Mouse (Mus musculus) spleen, postnatal 36 days (tissue): ENCODE data around the gene Btbd10.

Source experiments
- DNase-seq, 2 experiments: peaks; one replicate each; pipeline ENCODE4 v3.0.0; 2022; ENCODE audit warnings: low spot score in 2 of 2, mixed read lengths in 1 of 2

The Btbd10 gene

DNA sequence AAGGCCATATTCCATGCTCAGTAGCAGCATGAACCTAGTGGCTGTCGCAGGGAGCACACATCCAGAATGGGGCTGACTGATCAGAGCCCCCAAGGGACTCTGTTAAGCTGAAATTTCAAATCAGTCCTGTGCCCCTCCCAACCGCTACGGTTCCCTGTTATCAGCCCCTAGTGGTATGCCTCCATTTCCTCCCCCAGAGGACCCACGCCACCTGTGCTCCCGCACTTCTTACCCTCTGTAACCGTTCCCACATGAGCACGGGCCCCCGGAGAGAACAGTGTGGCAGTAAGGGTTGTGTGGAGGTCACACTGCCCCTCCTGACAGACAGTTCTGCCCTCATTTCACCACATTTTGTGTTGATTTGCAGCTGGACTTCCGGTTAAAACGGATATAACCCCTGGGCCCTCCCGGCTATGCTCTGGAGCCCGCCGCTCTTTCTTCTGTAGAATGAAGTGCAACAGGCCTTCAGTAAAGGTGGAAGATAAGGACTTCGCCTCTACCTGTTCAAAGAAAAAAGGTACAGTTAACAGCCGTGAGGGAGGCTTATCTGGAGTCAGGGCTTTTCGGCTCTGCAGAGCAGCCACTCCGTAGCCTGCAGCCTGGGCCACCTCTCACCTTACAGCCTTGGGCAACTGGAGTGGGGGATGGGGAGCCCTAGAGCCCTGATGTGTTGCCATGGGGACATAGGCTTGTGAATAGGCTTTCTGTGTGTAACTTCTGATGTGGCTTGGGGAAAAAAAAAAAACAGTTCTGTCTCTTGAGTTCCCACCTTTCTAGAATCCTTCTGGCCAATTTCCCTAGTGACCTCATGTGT is 73.9 kb downstream of the Btbd10 start:
- peak; percentile 8 to 17 for DNase-seq

DNA sequence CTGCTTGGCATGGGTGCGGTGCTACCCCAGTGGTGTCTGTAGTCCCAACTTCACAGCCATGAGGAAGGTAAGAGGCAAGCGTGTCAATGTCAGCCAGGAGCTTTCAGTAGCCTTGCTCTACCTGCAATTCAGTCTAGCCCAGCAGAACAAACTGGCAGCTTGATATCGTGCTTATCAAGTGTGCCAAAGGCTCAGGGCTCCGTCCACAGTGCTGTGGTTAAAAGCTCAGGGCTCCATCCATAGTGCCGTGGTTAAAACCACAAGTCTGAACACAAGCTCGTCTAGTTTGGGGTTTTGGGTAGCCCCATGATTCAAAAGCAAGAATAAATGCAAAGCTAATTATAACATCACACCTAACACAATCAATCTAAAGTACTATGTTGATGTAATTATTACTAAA is 74.6 kb downstream of the Btbd10 start:
- DNase-seq = no peak

DNA sequence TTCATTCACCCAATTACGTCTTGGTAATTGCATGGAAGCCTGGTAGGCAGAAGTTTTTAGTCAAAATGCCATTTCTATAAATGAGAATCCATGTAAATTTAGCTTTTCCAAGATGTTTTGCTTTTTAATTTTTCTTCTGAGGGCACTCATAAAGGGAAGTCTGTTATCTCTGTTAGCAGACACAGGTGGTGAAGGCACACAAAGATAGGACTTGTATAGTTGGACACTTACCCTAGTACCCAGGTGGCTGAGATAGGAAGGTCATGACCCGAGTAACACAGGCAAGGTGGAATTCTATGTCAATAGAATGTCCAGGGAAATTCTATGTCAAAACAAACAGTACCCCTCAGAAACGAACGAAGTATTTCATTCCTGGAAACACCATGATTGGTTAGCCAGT is 77.0 kb downstream of the Btbd10 start:
- DNase-seq = no peak

DNA sequence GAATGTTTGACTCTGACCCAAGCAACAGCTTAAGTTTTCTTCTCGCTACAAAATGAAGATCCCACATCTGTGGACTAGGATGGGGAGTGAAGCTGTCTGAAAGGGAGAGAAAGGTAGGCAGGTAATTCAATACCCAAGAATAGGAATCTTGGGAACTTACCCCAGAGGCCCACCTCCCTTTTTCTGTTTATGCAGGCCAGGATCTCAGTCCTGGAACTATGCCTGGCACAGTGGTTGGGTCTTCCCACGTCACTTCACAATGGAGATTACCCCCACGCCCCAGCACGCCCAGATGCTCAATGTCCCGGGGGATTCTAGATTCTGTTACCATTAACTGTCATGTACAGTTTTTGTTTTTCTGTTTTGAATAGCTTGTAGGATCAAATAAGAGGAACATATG is 77.5 kb downstream of the Btbd10 start:
- DNase-seq = no peak

DNA sequence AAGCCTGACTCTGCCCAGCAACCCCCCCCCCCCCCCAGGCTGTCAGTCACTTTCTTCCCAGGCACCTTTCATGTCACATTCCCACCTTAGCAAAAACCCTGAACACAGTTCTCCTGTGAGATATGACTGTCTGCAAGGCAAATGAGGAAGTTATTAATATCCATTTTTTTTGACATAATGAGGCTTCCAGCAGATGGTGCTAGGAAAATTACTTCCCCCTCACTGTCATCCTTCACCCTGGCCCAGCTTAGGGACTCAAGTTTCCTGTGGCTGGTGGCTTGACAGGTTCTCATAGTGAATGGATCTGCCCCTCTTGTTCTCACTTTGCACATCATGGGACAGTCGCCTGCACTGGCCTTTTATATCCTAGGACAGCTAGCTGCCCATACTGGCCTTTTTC is 80.0 kb downstream of the Btbd10 start:
- no peak for DNase-seq

DNA sequence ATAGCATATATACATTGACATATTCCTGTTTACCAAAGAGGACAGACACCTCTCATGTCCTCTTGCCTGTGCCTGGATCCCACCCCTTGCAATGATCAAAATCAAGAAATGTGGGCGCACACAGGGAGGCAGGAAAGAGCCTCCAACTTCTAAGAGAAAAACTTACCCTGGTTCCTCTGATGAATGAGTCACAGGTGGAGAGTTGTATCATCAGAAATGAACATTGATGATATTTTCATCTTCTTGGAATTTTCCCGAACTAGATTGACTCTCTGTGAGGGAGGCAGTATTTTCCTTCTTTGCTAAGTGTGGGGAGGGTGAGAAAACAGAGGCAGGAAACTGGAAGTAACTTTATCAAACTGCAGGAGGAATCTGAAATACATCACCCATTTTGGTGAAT is 83.8 kb downstream of the Btbd10 start:
- no peak for DNase-seq

DNA sequence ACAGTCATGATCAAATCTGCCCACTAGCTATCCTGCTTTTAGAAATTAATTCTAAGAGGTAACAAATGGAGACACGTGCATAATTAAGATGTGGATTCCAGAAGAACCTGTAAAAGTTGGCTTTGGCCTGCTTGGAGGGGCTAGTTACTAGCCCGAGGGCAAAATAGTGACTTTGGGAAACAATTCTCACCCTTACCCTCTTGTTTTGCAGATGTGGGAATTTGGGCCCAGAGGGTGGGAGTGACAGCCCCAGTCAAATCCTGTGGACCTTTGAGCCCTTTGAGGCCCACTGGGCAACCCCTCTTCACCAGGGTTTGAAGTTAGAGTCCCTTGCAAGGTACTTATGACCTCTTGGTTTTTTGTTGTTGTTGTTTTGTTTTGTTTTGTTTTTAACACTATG is 89.9 kb downstream of the Btbd10 start:
- no peak for DNase-seq

DNA sequence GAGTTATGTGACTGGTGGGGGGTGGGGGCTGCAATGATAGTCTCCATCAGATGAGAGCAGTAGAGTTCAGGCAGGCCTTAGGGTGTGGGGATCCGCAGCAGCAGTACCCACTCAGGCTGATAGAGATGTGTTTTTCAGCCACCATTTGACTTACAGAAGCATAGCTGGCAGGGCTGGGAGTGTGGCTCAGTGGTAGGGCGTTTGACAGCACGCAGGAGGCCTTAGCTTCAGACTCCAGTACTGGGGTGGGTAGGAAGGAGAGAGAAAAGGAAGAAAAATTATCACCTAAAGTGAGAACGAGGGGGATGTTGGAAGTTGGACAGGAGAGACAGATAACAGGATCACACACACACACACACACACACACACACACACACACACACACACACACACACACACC is 90.7 kb downstream of the Btbd10 start:
- no peak for DNase-seq

DNA sequence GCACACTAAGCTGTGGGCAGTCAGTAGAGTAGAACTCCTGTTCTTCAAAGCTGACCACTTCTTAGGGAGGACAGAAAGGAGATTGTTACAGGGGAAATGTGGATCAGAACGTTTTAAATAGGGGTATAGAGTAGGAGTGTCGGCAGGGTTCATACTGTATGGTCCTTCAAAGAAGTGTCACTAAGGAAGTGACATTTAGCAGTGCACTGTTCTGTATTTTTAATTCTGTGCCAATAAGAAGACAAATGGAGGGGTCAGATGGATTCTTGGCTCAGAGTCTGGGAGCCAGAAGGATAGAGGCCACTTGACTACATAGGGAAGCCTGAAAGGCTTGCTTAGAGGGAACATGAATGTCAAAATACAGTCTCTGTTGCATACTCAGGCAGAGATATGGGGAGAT is 91.9 kb downstream of the Btbd10 start:
- DNase-seq = no peak

DNA sequence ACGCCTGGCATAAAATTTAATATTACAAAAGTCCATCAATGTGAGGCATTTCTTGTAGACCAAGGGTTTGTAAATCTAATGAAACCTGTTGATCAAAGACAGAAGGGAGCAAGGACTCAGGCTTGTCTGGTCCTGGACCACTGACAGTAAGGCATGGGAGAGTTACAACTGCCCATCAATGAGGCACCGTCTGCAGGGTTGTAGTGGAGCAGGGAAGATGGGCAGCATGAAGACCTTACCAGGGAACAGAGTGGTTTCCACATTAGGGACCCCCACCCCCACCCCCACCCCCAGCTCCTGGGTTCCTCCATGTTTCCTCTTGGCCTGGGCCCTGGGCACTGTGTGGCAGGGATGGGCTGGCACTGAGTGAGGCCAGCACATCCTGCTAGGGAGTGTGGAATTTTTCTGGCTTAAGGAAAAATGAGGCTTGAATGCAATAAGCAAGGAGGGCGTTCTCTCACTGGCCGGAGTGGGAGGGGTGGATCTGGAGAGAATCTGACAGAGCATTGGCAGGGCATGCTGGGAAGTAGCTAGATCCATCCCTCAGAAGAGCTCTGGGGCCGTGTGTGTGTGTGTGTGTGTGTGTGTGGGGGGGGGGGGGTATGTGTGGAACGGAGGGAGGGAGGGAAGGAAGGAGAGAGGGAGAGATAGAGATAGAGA is 96.7 kb downstream of the Btbd10 start:
- DNase-seq = no peak

DNA sequence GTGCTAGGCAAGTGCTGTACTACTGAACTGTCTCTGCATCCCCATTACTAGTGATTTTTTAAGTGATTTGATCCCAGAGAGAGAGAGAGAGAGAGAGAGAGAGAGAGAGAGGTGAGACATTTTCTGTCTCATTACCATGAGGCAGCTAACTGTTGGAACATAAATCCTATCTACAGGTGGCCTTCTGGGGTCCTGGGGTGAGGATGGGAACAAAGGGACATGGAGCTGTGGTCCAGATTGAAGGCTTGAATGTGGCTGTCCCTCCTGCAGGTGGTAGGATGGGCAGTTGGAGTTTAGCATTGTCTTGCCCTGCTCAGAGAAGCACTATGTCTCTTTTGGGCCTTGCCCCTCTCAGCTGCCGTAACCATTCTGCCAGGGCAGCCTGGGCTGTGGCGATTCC is 98.2 kb downstream of the Btbd10 start:
- DNase-seq = no peak

DNA sequence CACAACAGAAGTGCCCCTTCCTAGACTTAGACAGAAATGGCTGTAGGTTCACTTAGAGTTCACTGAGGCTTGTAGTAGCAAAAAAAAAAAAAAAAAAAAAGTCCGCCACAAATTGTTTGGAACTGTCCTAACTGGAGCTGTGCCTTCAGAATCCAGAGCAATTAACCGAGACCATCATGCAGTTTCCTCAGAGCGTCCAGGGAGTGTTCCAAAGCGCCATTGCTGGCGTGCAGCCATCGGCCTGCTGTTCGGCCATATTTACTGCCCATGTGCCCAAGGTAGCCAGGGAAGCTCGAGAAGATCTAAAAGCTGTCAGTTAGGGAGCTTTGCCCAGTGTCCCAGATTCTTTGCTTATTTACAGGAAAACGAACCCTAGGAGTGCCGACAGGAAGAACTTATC is 98.6 kb downstream of the Btbd10 start:
- DNase-seq = no peak

DNA sequence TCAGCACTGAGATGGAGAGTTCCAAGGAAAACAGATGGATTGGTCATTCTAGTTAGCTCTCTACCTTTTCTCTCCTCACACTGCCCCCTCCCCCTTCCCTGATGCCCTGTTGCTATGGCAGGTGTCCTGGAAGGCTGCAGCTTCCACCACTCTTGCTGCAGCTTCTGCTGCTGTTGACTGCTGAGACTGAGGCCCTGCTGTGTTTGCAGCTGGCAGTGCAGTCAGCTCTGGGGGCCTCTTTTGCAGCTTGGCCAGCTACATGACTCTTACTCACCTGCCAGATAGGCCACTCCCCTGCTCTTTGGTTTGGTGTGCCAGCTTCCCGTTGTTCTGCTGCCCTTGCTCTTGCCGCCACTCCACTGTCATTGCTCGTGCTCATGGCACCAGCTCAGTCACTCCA is 99.3 kb downstream of the Btbd10 start:
- no peak for DNase-seq

DNA sequence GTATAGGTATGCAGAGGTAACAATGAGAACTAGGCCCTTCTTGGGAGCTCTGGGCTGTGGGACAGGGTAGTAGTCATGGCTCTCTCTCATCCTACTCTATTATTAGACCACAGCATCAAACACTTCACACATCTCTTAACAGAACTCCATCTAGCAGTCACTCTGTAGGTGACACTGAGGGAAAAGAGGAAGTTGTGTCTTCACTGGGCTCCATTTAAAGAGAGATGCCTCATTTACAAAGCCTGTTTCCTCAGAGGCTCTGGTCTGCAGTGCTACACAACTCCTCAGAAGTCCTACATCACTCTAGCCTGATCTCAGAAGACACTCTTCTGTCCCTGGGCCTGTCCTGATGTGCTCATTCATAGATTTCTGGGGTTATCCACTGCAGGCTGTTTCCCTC is 100.1 kb downstream of the Btbd10 start:
- no peak for DNase-seq

DNA sequence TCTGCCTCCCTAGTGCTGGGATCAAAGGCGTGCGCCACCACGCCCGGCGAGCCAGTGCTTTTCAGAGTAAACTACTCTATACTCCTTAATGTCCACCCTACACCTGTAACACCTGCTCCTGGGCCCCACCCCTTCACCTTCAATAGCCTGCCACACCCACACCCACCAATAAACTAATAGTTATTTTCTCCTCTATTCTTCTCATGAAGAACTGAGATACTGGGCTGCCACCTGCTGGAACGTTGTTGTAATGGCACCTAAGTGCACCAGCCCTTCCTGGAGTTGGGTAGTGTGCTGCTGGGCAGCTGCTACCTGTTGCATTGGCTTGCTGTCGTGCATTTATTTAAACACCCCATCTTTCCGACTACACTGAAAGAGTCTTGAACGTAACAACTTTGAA is 100.9 kb downstream of the Btbd10 start:
- peak; percentile 31 to 53 for DNase-seq
